Mouse (Mus musculus) forebrain, embryonic 11.5 days (tissue): ENCODE measurements around the gene Sync. TPM values are rescaled to one million over a fixed set of nuclear protein-coding genes. Genes with fewer than 3 reads are reported as not detected.
A peak's percentile ranks its signal among the peaks of the same experiment; 100 is the strongest.

Experiments
- ATAC-seq: fragments of 200-750 bp; cut with Nextera tagmentation; replicated peaks from 2 replicates; pipeline ENCODE4 v1.8.0; 2017; ENCODE audit warnings: moderate TSS enrichment; ENCODE audit not compliant: low FRiP score
- DNase-seq: peaks from one replicate; pipeline ENCODE4 v3.0.0-alpha.2; 2017; ENCODE audit warnings: low spot score
- H3K27ac ChIP-seq: fragments of 300-500 bp; sonication (generic); 2 replicates; pipeline ENCODE4 v1.5.1; 2014; ENCODE audit warnings: low read depth, low read length
- H3K27me3 ChIP-seq: fragments of 300-500 bp; sonication (generic); 2 replicates; pipeline ENCODE4 v1.6.1; 2014; ENCODE audit warnings: mild to moderate bottlenecking, low read length, mixed read lengths; ENCODE audit not compliant: control insufficient read depth, insufficient read depth
- H3K36me3 ChIP-seq: fragments of 300-500 bp; sonication (generic); 2 replicates; pipeline ENCODE4 v1.6.1; 2014; ENCODE audit warnings: mild to moderate bottlenecking, low read length, moderate library complexity, mixed read lengths; ENCODE audit not compliant: control insufficient read depth, insufficient read depth
- H3K4me1 ChIP-seq: fragments of 300-500 bp; sonication (generic); replicated peaks from 2 replicates; pipeline ENCODE4 v1.6.1; 2014; ENCODE audit warnings: low read length, mixed read lengths; ENCODE audit not compliant: control insufficient read depth, insufficient read depth
- H3K4me2 ChIP-seq: fragments of 300-500 bp; sonication (generic); 2 replicates; pipeline ENCODE4 v1.6.1; 2014; ENCODE audit warnings: low read depth, mild to moderate bottlenecking, low read length, moderate library complexity, mixed read lengths; ENCODE audit not compliant: severe bottlenecking
- H3K4me3 ChIP-seq: fragments of 300-500 bp; sonication (generic); 2 replicates; pipeline ENCODE4 v1.5.1; 2014; ENCODE audit warnings: low read depth, low read length
- H3K9ac ChIP-seq: fragments of 300-500 bp; sonication (generic); 2 replicates; pipeline ENCODE4 v1.6.1; 2014; ENCODE audit warnings: low read length
- H3K9me3 ChIP-seq: fragments of 300-500 bp; sonication (generic); 2 replicates; pipeline ENCODE4 v1.6.1; 2016; ENCODE audit warnings: low read length, mixed read lengths; ENCODE audit not compliant: control insufficient read depth
- WGBS: fragments of 180-500 bp; shearing (Covaris S2); extraction: QIAGEN DNeasy Blood & Tissue Kit; methylation state at CpG from one replicate; pipeline ENCODE4 v1.1.7; 2014; 5-methylcytosine and 5-hydroxymethylcytosine counted together
- polyA plus RNA-seq: library from polyadenylated mRNA; unstranded; fragments of >200 nt; fragmentation: Nextera tagmentation; extraction: Ambion mirVana; gene quantifications from 2 replicates; pipeline ENCODE4 v1.2.1, GENCODE M21; 2014

The Sync gene
- 0.37 and 0.57 TPM in 2 replicates for polyA plus RNA-seq

GRCm38 (mm10) chr4:129287472-129287981 is at the start of gene Sync:
Gene Sync (plus strand): TSS chr4:129287617.
- ATAC-seq (peak; percentile 36; the same call in 1 of the 2 replicates), DNase-seq (peak; percentile 72)
- Histone ChIP-seq H3K9ac (peak within 1 kb of the TSS; percentile 53), H3K4me3 (peak within 1 kb of the TSS; percentile 46), H3K4me2 (peak within 1 kb of the TSS; percentile 96), H3K36me3 (no peaks in the 10 kb centered on the region), H3K27me3 (peaks cover 9% of the 10 kb centered on the region; the same call in 1 of the 2 replicates), H3K27ac (no peak within 1 kb of the TSS), H3K4me1 (peaks cover 10% of the 10 kb centered on the region; the same call in 1 of the 2 replicates), H3K9me3 (no peaks in the 10 kb centered on the region)
- WGBS, result under 1% methylated on average over 40 of the region's 53 CpGs

- no peaks in the 10 kb centered on the region for H3K9me3 ChIP-seq
- H3K27me3 ChIP-seq, result no peaks in the 10 kb centered on the region
- peak overlapping the region; percentile 90 for H3K4me2 ChIP-seq
- H3K9ac ChIP-seq, result peak overlapping the region; percentile 73
- peaks cover 20% of the 10 kb centered on the region for H3K4me1 ChIP-seq
- DNase-seq (peak; percentile 78), ATAC-seq (0 out of 2 replicates have a peak, but pooled peaks have one; percentile 9)
- 6% methylated on average over 21 of the region's 21 CpGs for WGBS
- no peaks in the 10 kb centered on the region for H3K36me3 ChIP-seq
- H3K4me3 ChIP-seq, result peak overlapping the region; percentile 73
- H3K27ac ChIP-seq, result no peak overlapping the region
These were observed 49.5 kb upstream of the Sync start for GRCm38 (mm10) chr4:129237843-129238441.

DNA sequence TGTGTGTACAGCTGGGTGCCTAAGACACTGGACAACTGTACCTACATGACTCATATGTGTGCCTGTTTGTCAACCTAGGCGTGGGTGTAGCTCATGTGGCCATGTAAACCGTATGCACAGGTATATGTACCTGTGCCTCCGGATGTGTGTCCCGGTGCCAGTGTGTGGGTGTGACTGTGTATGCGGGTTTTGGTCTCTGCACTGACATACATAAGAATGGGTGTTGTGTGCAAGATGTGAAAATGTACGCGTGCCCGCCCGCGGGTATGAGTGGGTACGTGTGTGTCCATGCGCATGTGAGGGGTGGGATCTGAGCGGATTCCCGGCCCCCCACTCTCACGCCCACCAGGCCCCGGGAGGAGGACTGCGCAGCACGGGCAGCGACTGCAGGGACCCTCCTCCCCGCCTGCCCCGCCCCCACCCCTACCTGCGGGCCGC is 48.8 kb upstream of the Sync start:
- H3K4me3 ChIP-seq, result peak overlapping the region; percentile 73
- no peak overlapping the region for H3K27ac ChIP-seq
- no peaks in the 10 kb centered on the region for H3K9me3 ChIP-seq
- DNase-seq, result no peak
- peak overlapping the region; percentile 73 for H3K9ac ChIP-seq
- peaks cover 20% of the 10 kb centered on the region for H3K4me1 ChIP-seq
- H3K4me2 ChIP-seq, result peak overlapping the region; percentile 90
- ATAC-seq, result peak; percentile 49
- no peaks in the 10 kb centered on the region for H3K27me3 ChIP-seq
- no peaks in the 10 kb centered on the region for H3K36me3 ChIP-seq
- under 1% methylated on average over 22 of the region's 23 CpGs for WGBS

DNA sequence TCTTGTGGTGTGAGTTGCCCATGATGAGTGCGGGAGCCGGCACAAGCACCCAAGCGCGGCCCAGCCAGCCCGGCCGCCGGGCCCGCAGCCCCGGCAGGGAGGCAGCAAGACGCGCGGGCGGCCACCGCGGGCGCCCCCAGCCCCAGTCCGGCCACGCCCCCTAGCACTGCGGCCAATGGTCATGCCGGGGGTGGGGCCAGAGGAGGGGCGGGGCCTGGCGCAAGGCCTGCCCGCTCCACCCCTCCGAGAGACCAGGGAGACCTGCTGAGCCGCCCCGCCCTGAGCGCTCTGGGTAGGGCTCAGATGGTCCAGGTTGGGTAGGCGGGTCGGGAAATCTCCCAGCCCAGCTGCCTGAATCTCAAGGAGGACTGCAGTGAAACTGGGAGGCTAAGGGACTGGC is 48.3 kb upstream of the Sync start:
- no peaks in the 10 kb centered on the region for H3K36me3 ChIP-seq
- DNase-seq (peak; percentile 94), ATAC-seq (peak; percentile 88)
- H3K4me3 ChIP-seq, result peak overlapping the region; percentile 73
- H3K4me2 ChIP-seq, result peak overlapping the region; percentile 90
- peaks cover 20% of the 10 kb centered on the region for H3K4me1 ChIP-seq
- H3K27ac ChIP-seq, result 0 out of 2 replicates have a peak overlapping the region, but pooled peaks have one; percentile 6
- H3K9ac ChIP-seq, result peak overlapping the region; percentile 73
- WGBS, result under 1% methylated on average over 23 of the region's 29 CpGs
- no peaks in the 10 kb centered on the region for H3K27me3 ChIP-seq
- no peaks in the 10 kb centered on the region for H3K9me3 ChIP-seq

GRCm38 (mm10) chr4:129241898-129242297 is 45.5 kb upstream of the Sync start:
- peaks cover 20% of the 10 kb centered on the region for H3K4me1 ChIP-seq
- H3K27ac ChIP-seq, result no peak overlapping the region
- H3K27me3 ChIP-seq, result peaks cover 3% of the 10 kb centered on the region; the same call in 1 of the 2 replicates
- H3K36me3 ChIP-seq, result no peaks in the 10 kb centered on the region
- H3K4me3 ChIP-seq, result no peak overlapping the region
- peak overlapping the region; percentile 27; the same call in 1 of the 2 replicates for H3K9ac ChIP-seq
- WGBS, result 22% methylated on average over 7 of the region's 7 CpGs
- no peaks in the 10 kb centered on the region for H3K9me3 ChIP-seq
- DNase-seq (peak; percentile 51), ATAC-seq (no peak)
- no peak overlapping the region for H3K4me2 ChIP-seq

DNA sequence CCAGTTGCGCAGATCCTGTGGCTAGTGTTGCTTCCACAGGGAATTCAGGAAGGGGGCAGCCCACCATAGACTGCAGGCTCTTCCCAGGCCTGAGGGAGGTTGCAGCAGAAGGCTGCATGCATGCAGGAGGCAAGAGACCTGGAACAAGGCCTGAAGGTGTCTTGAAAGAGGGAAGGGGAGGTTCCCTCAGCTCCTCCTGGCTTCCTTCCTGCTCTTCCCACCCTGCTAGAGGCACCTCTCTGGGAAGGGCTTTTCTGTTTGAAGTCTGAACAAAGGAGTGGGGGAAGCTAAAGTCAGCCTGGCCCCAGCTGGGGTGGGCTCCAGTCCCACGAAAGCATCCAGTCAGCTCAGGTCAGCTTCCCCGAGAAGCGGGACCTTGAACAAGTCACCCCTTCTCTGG is 45.1 kb upstream of the Sync start:
- H3K27me3 ChIP-seq, result peaks cover 8% of the 10 kb centered on the region
- WGBS, result 25% methylated on average over 4 of the region's 4 CpGs

GRCm38 (mm10) chr4:129242761-129243160 is 44.7 kb upstream of the Sync start:
- H3K27ac ChIP-seq, result no peak overlapping the region
- no peaks in the 10 kb centered on the region for H3K36me3 ChIP-seq
- 14% methylated on average over 4 of the region's 4 CpGs for WGBS
- no peaks in the 10 kb centered on the region for H3K9me3 ChIP-seq
- H3K4me3 ChIP-seq, result no peak overlapping the region
- H3K4me2 ChIP-seq, result no peak overlapping the region
- H3K9ac ChIP-seq, result 0 out of 2 replicates have a peak overlapping the region, but pooled peaks have one; percentile 27
- peaks cover 21% of the 10 kb centered on the region for H3K4me1 ChIP-seq
- no peak for ATAC-seq
- peak; percentile 59 for DNase-seq
- peaks cover 11% of the 10 kb centered on the region for H3K27me3 ChIP-seq

More for the DNA sequence above, 45.1 kb upstream of the Sync start:
- Histone ChIP-seq H3K36me3 (no peaks in the 10 kb centered on the region), H3K4me1 (peaks cover 20% of the 10 kb centered on the region), H3K4me2 (no peak overlapping the region), H3K27ac (0 out of 2 replicates have a peak overlapping the region, but pooled peaks have one; percentile 21), H3K9ac (peak overlapping the region; percentile 27; the same call in 1 of the 2 replicates), H3K9me3 (no peaks in the 10 kb centered on the region), H3K4me3 (no peak overlapping the region)
- no peak for ATAC-seq
- no peak for DNase-seq

- no peak overlapping the region for H3K4me2 ChIP-seq
- peaks cover 23% of the 10 kb centered on the region for H3K27me3 ChIP-seq
- no peaks in the 10 kb centered on the region for H3K9me3 ChIP-seq
- 62% methylated on average over 4 of the region's 4 CpGs for WGBS
- H3K4me3 ChIP-seq, result no peak overlapping the region
- ATAC-seq (no peak), DNase-seq (no peak)
- no peak overlapping the region for H3K27ac ChIP-seq
- H3K36me3 ChIP-seq, result no peaks in the 10 kb centered on the region
- peaks cover 16% of the 10 kb centered on the region for H3K4me1 ChIP-seq
- no peak overlapping the region for H3K9ac ChIP-seq
These were observed 42.6 kb upstream of the Sync start for GRCm38 (mm10) chr4:129244802-129245201.
